Mouse (Mus musculus): ENCODE data around the gene Fbxo42. TPM values are rescaled to one million over a fixed set of nuclear protein-coding genes. Genes with fewer than 3 reads are reported as not detected.

The Fbxo42 gene
- polyA plus RNA-seq, 1 experiment from 2014 or later: 15.7 TPM

DNA sequence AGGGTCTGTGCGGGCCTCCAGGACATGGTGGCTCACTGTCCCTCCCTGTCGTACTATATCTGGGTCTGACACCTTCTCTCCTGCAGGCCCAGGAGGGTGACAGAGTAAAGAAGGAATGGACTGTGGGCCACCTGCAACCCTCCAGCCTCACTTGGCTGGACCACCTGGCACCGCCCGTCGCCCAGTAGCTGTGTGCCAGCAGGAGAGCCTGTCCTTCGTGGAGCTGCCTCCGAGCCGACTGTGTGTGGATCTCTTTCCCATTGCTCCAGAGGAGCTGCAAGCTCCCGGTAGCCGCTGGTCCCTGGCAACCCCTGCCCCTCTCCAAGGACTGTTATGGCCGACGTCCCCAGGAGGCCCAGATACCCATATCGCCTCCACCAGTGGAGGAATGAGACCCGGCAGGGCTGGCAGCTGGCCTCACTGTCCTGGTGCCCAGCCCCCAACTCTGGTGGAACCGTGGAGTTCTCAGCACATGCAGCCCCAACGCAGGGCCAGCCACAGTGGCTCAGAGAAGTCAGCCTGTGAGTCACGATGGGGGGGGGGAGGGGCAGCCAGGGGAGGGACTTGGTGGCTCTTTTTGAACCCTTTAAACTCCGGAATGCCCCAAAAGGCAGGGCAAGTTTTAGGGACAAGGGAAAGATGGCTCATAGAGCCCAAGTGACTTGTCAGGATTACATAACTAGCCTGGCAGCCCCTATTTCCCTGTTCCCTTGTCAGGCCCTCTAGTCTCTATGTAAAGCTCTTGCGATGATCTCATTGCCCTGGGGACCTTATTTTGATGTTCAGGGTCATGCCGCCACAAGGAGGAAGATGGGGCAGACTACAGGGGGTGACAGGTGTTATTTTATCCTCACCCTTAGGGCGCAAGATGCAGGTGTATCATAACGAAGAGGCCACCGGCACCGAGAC lies 98.6 kb downstream of the Fbxo42 start:
- H3K4me1 ChIP-seq (ENCODE audit: control insufficient read depth in 2 of 2, insufficient read depth in 2 of 2, low read length in 2 of 2): peaks cover 30% of the 10 kb centered on the region in 2 experiments
- peak overlapping the region; percentile 56; the same call in 1 of the 2 replicates for H3K9ac ChIP-seq (ENCODE audit: low read length)
- H3K4me2 ChIP-seq (ENCODE audit: low read length): peak overlapping the region; percentile 68
- ATAC-seq (ENCODE audit: insufficient number of reproducible peaks, insufficient read depth, low FRiP score, low read depth): no peak
- peak overlapping the region in 1 of 2 experiments; percentile 45; a peak in 2 of 4 replicates for H3K4me3 ChIP-seq (ENCODE audit: control insufficient read depth in 1 of 2, insufficient read depth in 1 of 2, low read depth in 1 of 2, low read length in 2 of 2)
- WGBS: 20% methylated on average over 24 of the region's 24 CpGs
- peaks cover 80% of the 10 kb centered on the region for H3K27me3 ChIP-seq (ENCODE audit: control insufficient read depth, insufficient read depth, low read length)
- H3K36me3 ChIP-seq (ENCODE audit: control insufficient read depth, insufficient read depth, low read length): no peaks in the 10 kb centered on the region
- H3K27ac ChIP-seq (replicated peaks in 1 of 2; ENCODE audit: control insufficient read depth in 1 of 2, insufficient read depth in 1 of 2, low read depth in 2 of 2, low read length in 2 of 2): peak overlapping the region in 1 of 2 experiments; percentile 34; a peak in 1 of 4 replicates
- no peaks in the 10 kb centered on the region for H3K9me3 ChIP-seq (ENCODE audit: control insufficient read depth, low read length)

DNA sequence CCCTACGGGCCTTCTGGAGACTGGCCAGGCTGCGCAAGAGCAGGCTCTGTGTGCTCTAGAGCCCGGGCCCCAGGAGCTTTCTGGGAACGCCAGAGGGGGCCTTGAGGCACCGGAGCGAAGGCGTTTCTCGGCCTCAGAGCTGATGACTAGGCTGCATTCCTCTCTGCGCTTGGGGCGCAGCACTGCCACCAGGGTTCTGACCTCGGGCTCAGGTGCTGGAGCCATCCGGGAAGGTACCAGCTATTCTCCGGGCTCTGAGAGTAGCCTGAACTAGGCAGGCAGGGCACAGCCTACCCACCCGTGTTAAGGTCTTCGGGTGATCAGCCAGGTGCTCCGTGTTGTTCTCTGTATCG lies 99.3 kb downstream of the Fbxo42 start:
- Histone ChIP-seq H3K9ac (ENCODE audit: low read length) (peak overlapping the region; percentile 56), H3K4me2 (ENCODE audit: low read length) (peak overlapping the region; percentile 68), H3K4me1 (ENCODE audit: control insufficient read depth in 2 of 2, insufficient read depth in 2 of 2, low read length in 2 of 2) (peaks cover 30% of the 10 kb centered on the region in 2 experiments), H3K36me3 (ENCODE audit: control insufficient read depth, insufficient read depth, low read length) (no peaks in the 10 kb centered on the region), H3K27me3 (ENCODE audit: control insufficient read depth, insufficient read depth, low read length) (peaks cover 74% of the 10 kb centered on the region), H3K4me3 (ENCODE audit: control insufficient read depth in 1 of 2, insufficient read depth in 1 of 2, low read depth in 1 of 2, low read length in 2 of 2) (peak overlapping the region; percentile 45 to 50), H3K27ac (replicated peaks in 1 of 2; ENCODE audit: control insufficient read depth in 1 of 2, insufficient read depth in 1 of 2, low read depth in 2 of 2, low read length in 2 of 2) (no peak overlapping the region), H3K9me3 (ENCODE audit: control insufficient read depth, low read length) (no peaks in the 10 kb centered on the region)
- 4% methylated on average over 17 of the region's 17 CpGs for WGBS
- ATAC-seq (ENCODE audit: insufficient number of reproducible peaks, insufficient read depth, low FRiP score, low read depth): no peak

GRCm38 (mm10) chr4:141247776-141248613 lies 100.3 kb downstream of the Fbxo42 start:
- no peak; the same call in 1 of the 2 replicates for ATAC-seq (ENCODE audit: insufficient number of reproducible peaks, insufficient read depth, low FRiP score, low read depth)
- WGBS: 1% methylated on average over 57 of the region's 60 CpGs

DNA sequence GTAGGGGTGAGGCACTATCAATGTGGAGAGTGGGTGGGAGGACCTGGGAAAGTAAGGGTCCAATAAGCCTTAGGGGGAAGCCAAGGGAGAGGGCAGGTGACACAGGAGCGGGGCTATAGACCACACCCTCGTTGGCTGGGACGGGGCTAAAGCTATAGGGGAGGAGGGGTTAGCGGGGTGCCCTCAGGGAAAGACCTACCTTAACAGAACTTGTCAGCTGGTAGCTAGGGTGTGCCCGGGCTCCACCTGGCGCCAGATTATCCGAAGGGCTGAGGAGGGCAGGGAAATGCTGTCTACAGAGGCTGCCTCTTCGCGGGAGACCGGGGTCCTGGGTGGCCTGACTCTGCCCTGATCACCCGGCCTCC lies 100.9 kb downstream of the Fbxo42 start:
- Histone ChIP-seq H3K9me3 (ENCODE audit: control insufficient read depth, low read length) (no peaks in the 10 kb centered on the region), H3K27ac (replicated peaks in 1 of 2; ENCODE audit: control insufficient read depth in 1 of 2, insufficient read depth in 1 of 2, low read depth in 2 of 2, low read length in 2 of 2) (no peak overlapping the region), H3K27me3 (ENCODE audit: control insufficient read depth, insufficient read depth, low read length) (peaks cover 58% of the 10 kb centered on the region), H3K36me3 (ENCODE audit: control insufficient read depth, insufficient read depth, low read length) (no peaks in the 10 kb centered on the region), H3K4me2 (ENCODE audit: low read length) (peak overlapping the region; percentile 68), H3K4me1 (ENCODE audit: control insufficient read depth in 2 of 2, insufficient read depth in 2 of 2, low read length in 2 of 2) (peaks cover 23 to 30% of the 10 kb centered on the region in 2 experiments), H3K9ac (ENCODE audit: low read length) (no peak overlapping the region), H3K4me3 (ENCODE audit: control insufficient read depth in 1 of 2, insufficient read depth in 1 of 2, low read depth in 1 of 2, low read length in 2 of 2) (peak overlapping the region; percentile 45 to 50; a peak in 2 of 4 replicates)
- ATAC-seq (ENCODE audit: insufficient number of reproducible peaks, insufficient read depth, low FRiP score, low read depth): no peak
- WGBS: 14% methylated on average over 11 of the region's 11 CpGs

More at GRCm38 (mm10) chr4:141247776-141248613, 100.3 kb downstream of the Fbxo42 start:
- peaks cover 24 to 30% of the 10 kb centered on the region in 2 experiments for H3K4me1 ChIP-seq (ENCODE audit: control insufficient read depth in 2 of 2, insufficient read depth in 2 of 2, low read length in 2 of 2)
- H3K9ac ChIP-seq (ENCODE audit: low read length): peak overlapping the region; percentile 56
- H3K27ac ChIP-seq (replicated peaks in 1 of 2; ENCODE audit: control insufficient read depth in 1 of 2, insufficient read depth in 1 of 2, low read depth in 2 of 2, low read length in 2 of 2): no peak overlapping the region
- H3K36me3 ChIP-seq (ENCODE audit: control insufficient read depth, insufficient read depth, low read length): no peaks in the 10 kb centered on the region
- peaks cover 64% of the 10 kb centered on the region for H3K27me3 ChIP-seq (ENCODE audit: control insufficient read depth, insufficient read depth, low read length)
- peak overlapping the region; percentile 45 to 50 for H3K4me3 ChIP-seq (ENCODE audit: control insufficient read depth in 1 of 2, insufficient read depth in 1 of 2, low read depth in 1 of 2, low read length in 2 of 2)
- H3K9me3 ChIP-seq (ENCODE audit: control insufficient read depth, low read length): no peaks in the 10 kb centered on the region
- peak overlapping the region; percentile 68 for H3K4me2 ChIP-seq (ENCODE audit: low read length)

DNA sequence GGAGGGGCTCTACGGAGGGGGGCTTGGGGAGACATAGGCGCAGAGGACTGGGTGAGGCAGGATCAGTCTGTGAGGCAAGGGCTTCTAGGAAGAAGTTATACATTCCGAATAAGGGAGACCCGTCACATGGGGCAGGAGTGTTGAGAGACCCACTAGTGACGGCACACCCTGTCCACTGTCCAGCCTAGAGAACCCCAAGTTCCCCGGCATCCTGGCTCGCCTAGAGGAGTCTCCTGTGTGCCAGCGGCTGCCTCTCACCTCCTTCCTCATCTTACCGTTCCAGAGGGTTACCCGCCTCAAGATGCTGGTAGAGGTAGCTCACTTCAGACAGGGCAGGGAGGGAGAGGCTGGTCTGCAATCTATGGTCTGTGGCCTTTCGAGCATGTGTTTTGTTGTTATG lies 101.7 kb downstream of the Fbxo42 start:
- Histone ChIP-seq H3K9ac (ENCODE audit: low read length) (no peak overlapping the region), H3K36me3 (ENCODE audit: control insufficient read depth, insufficient read depth, low read length) (no peaks in the 10 kb centered on the region), H3K9me3 (ENCODE audit: control insufficient read depth, low read length) (no peaks in the 10 kb centered on the region), H3K27me3 (ENCODE audit: control insufficient read depth, insufficient read depth, low read length) (peaks cover 50% of the 10 kb centered on the region), H3K4me1 (ENCODE audit: control insufficient read depth in 2 of 2, insufficient read depth in 2 of 2, low read length in 2 of 2) (peaks cover 23 to 30% of the 10 kb centered on the region in 2 experiments), H3K4me2 (ENCODE audit: low read length) (no peak overlapping the region), H3K4me3 (ENCODE audit: control insufficient read depth in 1 of 2, insufficient read depth in 1 of 2, low read depth in 1 of 2, low read length in 2 of 2) (no peak overlapping the region), H3K27ac (replicated peaks in 1 of 2; ENCODE audit: control insufficient read depth in 1 of 2, insufficient read depth in 1 of 2, low read depth in 2 of 2, low read length in 2 of 2) (no peak overlapping the region)
- no peak for ATAC-seq (ENCODE audit: insufficient number of reproducible peaks, insufficient read depth, low FRiP score, low read depth)
- 76% methylated on average over 11 of the region's 11 CpGs for WGBS

DNA sequence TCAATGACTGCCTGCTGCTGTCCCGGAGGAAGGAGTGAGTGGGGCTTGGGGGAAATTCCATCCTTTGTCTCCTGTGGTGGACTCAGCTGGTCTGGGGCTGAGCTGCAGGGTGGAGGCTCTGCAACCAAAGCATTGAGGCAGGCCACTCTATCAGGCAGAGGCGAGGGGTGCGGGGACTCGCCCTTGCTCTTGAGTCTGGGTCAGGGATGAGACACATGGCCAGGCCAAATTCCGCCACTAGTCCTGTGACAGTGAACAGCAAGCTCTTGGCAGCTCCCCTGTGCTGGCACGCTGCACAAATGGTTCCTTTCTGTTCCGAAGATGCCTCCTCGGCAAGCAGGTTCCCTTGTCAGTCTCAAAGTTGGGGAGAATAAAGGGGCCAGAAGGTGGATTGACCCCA lies 103.4 kb downstream of the Fbxo42 start:
- Histone ChIP-seq H3K27ac (replicated peaks in 1 of 2; ENCODE audit: control insufficient read depth in 1 of 2, insufficient read depth in 1 of 2, low read depth in 2 of 2, low read length in 2 of 2) (no peak overlapping the region), H3K4me3 (ENCODE audit: control insufficient read depth in 1 of 2, insufficient read depth in 1 of 2, low read depth in 1 of 2, low read length in 2 of 2) (no peak overlapping the region), H3K36me3 (ENCODE audit: control insufficient read depth, insufficient read depth, low read length) (no peaks in the 10 kb centered on the region), H3K9me3 (ENCODE audit: control insufficient read depth, low read length) (no peaks in the 10 kb centered on the region), H3K4me2 (ENCODE audit: low read length) (no peak overlapping the region), H3K4me1 (ENCODE audit: control insufficient read depth in 2 of 2, insufficient read depth in 2 of 2, low read length in 2 of 2) (peaks cover 16 to 19% of the 10 kb centered on the region in 2 experiments), H3K27me3 (ENCODE audit: control insufficient read depth, insufficient read depth, low read length) (peaks cover 42% of the 10 kb centered on the region), H3K9ac (ENCODE audit: low read length) (no peak overlapping the region)
- 63% methylated on average over 8 of the region's 8 CpGs for WGBS
- no peak for ATAC-seq (ENCODE audit: insufficient number of reproducible peaks, insufficient read depth, low FRiP score, low read depth)

GRCm38 (mm10) chr4:141252641-141253040 lies 104.9 kb downstream of the Fbxo42 start:
- WGBS: 69% methylated on average over 2 of the region's 2 CpGs
- H3K4me3 ChIP-seq (ENCODE audit: control insufficient read depth in 1 of 2, insufficient read depth in 1 of 2, low read depth in 1 of 2, low read length in 2 of 2): no peak overlapping the region
- no peaks in the 10 kb centered on the region for H3K36me3 ChIP-seq (ENCODE audit: control insufficient read depth, insufficient read depth, low read length)
- no peak for ATAC-seq (ENCODE audit: insufficient number of reproducible peaks, insufficient read depth, low FRiP score, low read depth)
- no peak overlapping the region for H3K27ac ChIP-seq (replicated peaks in 1 of 2; ENCODE audit: control insufficient read depth in 1 of 2, insufficient read depth in 1 of 2, low read depth in 2 of 2, low read length in 2 of 2)
- H3K9ac ChIP-seq (ENCODE audit: low read length): no peak overlapping the region
- peaks cover 29% of the 10 kb centered on the region for H3K27me3 ChIP-seq (ENCODE audit: control insufficient read depth, insufficient read depth, low read length)
- H3K4me1 ChIP-seq (ENCODE audit: control insufficient read depth in 2 of 2, insufficient read depth in 2 of 2, low read length in 2 of 2): peaks cover 2 to 3% of the 10 kb centered on the region in 2 experiments; a peak in 3 of 4 replicates
- H3K9me3 ChIP-seq (ENCODE audit: control insufficient read depth, low read length): no peaks in the 10 kb centered on the region
- no peak overlapping the region for H3K4me2 ChIP-seq (ENCODE audit: low read length)
